Mouse (Mus musculus) liver, postnatal 0 days (tissue): ENCODE results near the gene Gm14151. TPM values are rescaled to one million over a fixed set of nuclear protein-coding genes. Genes with fewer than 3 reads are reported as not detected.
A peak's percentile ranks its signal among the peaks of the same experiment; 100 is the strongest.
"Not testable (repeated sequence)": the region's sequence is repeated elsewhere in the genome, so short reads cannot be mapped to it uniquely, and the experiment has no call there.

Source experiments
- ATAC-seq: fragments of 200-750 bp; cut with Nextera tagmentation; 2 replicates; pipeline ENCODE4 v1.8.0; 2017; ENCODE audit warnings: mild to moderate bottlenecking, moderate library complexity
- DNase-seq: peaks from one replicate; pipeline ENCODE4 v3.0.0-alpha.2; 2016
- H3K27ac ChIP-seq: fragments of 300-500 bp; sonication (generic); 2 replicates; pipeline ENCODE4 v1.5.1; 2014; ENCODE audit warnings: antibody characterized with exemption, moderate library complexity, mild to moderate bottlenecking, low read depth
- H3K27me3 ChIP-seq: fragments of 300-500 bp; sonication (generic); 2 replicates; pipeline ENCODE4 v1.6.1; 2014; ENCODE audit warnings: low read length, control low read depth, mixed read lengths; ENCODE audit not compliant: insufficient read depth
- H3K36me3 ChIP-seq: fragments of 300-500 bp; sonication (generic); replicated peaks from 2 replicates; pipeline ENCODE4 v1.6.1; 2014; ENCODE audit warnings: mild to moderate bottlenecking, control low read depth, low read length, moderate library complexity, mixed read lengths; ENCODE audit not compliant: insufficient read depth
- H3K4me1 ChIP-seq: fragments of 300-500 bp; sonication (generic); 2 replicates; pipeline ENCODE4 v1.6.1; 2014; ENCODE audit warnings: antibody characterized with exemption, mild to moderate bottlenecking, control low read depth; ENCODE audit not compliant: insufficient read depth
- H3K4me2 ChIP-seq: fragments of 300-500 bp; sonication (generic); 2 replicates; pipeline ENCODE4 v1.6.1; 2014; ENCODE audit warnings: low read depth, mild to moderate bottlenecking, low read length, moderate library complexity, mixed read lengths
- H3K4me3 ChIP-seq: fragments of 300-500 bp; sonication (generic); 2 replicates; pipeline ENCODE4 v1.5.1; 2014; ENCODE audit warnings: low read depth, low read length
- H3K9ac ChIP-seq: fragments of 300-500 bp; sonication (generic); replicated peaks from 2 replicates; pipeline ENCODE4 v1.6.1; 2014; ENCODE audit warnings: mild to moderate bottlenecking, moderate library complexity
- H3K9me3 ChIP-seq: fragments of 300-500 bp; sonication (generic); 2 replicates; pipeline ENCODE4 v1.6.1; 2016; ENCODE audit warnings: mild to moderate bottlenecking, control low read depth, low read length, mixed read lengths
- CTCF ChIP-seq: sonication (generic); IDR thresholded peaks from 2 replicates; pipeline ENCODE4 v1.5.1; 2016; ENCODE audit warnings: antibody characterized with exemption, low read depth
- EP300 ChIP-seq: IDR thresholded peaks from 2 replicates; pipeline ENCODE4 v1.6.1; 2016; ENCODE audit warnings: antibody characterized with exemption, low read depth, mild to moderate bottlenecking
- WGBS: fragments of 180-500 bp; shearing (Covaris S2); extraction: QIAGEN DNeasy Blood & Tissue Kit; methylation state at CpG from one replicate; pipeline ENCODE4 v1.1.7; 2014; ENCODE audit not compliant: insufficient replicate concordance; 5-methylcytosine and 5-hydroxymethylcytosine counted together
- polyA plus RNA-seq: library from polyadenylated mRNA; unstranded; fragments of >200 nt; fragmentation: Nextera tagmentation; extraction: Ambion mirVana; gene quantifications from 2 replicates; pipeline ENCODE4 v1.2.1, GENCODE M21; 2015

The Gm14151 gene
- polyA plus RNA-seq: not detected in 2 replicates

DNA sequence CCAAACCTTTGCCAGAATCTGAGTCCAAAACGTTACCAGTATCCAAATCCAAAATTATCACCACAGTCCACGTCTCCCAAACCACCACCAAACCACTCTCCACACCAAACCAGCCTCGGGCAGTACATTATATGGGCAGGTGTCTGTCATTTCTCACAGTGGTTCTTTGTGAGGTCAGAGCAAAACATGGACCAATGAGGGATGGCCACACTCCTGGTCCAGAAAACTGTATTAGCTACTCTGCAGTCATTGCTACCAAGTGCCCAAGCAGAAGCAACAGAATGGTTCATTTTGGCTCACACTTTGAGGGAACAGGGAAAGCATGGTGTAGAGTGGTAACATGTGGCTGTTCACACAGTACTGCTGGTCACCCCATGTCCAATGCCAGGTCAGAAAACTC is at the start of gene Gm14151:
Gene Gm14151, minus strand, starts transcription at position 101 of the 400 bp plus-strand sequence.
- H3K4me1 ChIP-seq, H3K27me3 ChIP-seq, DNase-seq, H3K4me2 ChIP-seq, H3K4me3 ChIP-seq, H3K36me3 ChIP-seq, ATAC-seq, H3K27ac ChIP-seq, H3K9ac ChIP-seq, H3K9me3 ChIP-seq: not testable (repeated sequence)
- whole genome bisulfite sequencing: no CpG with 5 or more reads among the region's 3 CpGs

DNA sequence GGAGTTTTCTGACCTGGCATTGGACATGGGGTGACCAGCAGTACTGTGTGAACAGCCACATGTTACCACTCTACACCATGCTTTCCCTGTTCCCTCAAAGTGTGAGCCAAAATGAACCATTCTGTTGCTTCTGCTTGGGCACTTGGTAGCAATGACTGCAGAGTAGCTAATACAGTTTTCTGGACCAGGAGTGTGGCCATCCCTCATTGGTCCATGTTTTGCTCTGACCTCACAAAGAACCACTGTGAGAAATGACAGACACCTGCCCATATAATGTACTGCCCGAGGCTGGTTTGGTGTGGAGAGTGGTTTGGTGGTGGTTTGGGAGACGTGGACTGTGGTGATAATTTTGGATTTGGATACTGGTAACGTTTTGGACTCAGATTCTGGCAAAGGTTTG is 5.8 kb upstream of the Gm14151 start, which contains the start of gene Gm14147:
Gene Gm14147, plus strand, starts transcription at position 301 of the 400 bp plus-strand sequence.
- not testable (repeated sequence) for H3K36me3 ChIP-seq, H3K4me3 ChIP-seq, H3K27ac ChIP-seq, DNase-seq, H3K9me3 ChIP-seq, H3K4me1 ChIP-seq, H3K9ac ChIP-seq, H3K4me2 ChIP-seq, H3K27me3 ChIP-seq, ATAC-seq
- WGBS: no CpG with 5 or more reads among the region's 3 CpGs

DNA sequence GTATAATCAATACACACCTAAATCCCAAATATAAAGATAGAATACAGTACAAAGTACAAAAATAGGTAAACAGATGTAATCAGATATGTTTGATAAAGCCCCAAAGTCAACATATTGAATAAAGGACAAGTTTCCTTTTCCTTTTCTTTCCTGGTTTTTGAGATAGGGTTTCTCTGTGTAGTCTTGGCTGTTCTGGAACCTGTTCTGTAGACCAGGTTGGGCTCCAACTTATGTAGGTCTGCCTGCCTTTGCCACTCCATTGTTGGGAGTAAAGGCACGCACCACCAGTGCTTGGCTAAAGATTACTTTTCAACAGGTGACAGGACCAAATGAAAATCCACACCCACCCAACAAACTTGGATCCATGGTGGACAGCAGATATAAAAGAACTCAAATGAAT is 35.5 kb downstream of the Gm14151 start:
- WGBS: 74% methylated on average over 1 of the region's 1 CpGs
- H3K36me3 ChIP-seq: no peaks in the 10 kb centered on the region
- no peak overlapping the region for H3K4me2 ChIP-seq
- no peak overlapping the region for H3K27ac ChIP-seq
- DNase-seq (no peak), ATAC-seq (no peak)
- H3K4me1 ChIP-seq: no peaks in the 10 kb centered on the region
- no peaks in the 10 kb centered on the region for H3K27me3 ChIP-seq
- no peaks in the 10 kb centered on the region for H3K9me3 ChIP-seq
- H3K4me3 ChIP-seq: no peak overlapping the region
- no peak overlapping the region for H3K9ac ChIP-seq
- TF ChIP-seq EP300 (no peak), CTCF (no peak)

DNA sequence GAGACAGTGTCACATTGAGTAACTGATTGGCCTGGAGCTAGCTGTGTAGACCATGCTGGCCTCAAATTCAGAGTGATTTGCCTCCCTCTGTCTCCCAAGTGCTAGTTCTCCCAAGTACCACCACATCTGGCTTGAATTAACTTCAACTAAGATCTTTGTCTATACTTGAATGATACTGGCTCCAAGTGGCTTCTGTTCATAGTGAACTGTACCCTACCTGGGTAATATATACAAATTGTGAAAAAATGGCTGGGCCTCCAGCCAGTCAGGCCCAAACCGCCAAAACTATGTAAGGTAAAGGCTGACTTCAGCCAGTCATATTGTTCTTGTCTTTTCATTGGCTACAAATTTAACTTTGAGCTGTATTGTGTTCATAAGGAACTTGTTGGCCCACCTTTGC is 51.7 kb downstream of the Gm14151 start:
- Histone ChIP-seq H3K9me3 (no peaks in the 10 kb centered on the region), H3K27me3 (no peaks in the 10 kb centered on the region), H3K27ac (no peak overlapping the region), H3K4me3 (no peak overlapping the region), H3K9ac (no peak overlapping the region), H3K4me2 (0 out of 2 replicates have a peak overlapping the region, but pooled peaks have one; percentile 76), H3K4me1 (peaks cover 19% of the 10 kb centered on the region), H3K36me3 (no peaks in the 10 kb centered on the region)
- TF ChIP-seq CTCF: no peak
- no peak for TF ChIP-seq EP300
- no peak for ATAC-seq
- 95% methylated on average over 1 of the region's 1 CpGs for WGBS
- no peak for DNase-seq

DNA sequence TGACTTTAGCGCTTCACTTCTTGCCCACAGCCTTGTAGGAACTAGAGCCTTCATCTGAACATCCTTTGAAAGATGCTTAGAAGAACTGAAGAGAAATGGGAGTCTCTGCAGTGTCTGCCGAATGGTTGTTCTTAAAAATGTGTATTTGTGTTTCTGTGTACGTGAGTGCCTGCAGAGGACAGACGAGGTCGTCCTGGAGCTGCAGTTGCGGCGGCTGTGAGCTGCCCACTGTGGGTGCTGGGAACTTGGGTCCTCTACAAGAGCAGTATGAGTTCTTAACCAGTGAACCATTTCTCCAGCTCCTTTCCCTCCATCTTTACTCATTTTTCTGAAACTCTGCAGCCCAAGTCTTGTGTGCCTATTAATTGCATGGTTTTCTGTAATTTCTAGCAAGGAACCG is 52.4 kb downstream of the Gm14151 start:
- DNase-seq (peak; percentile 25), ATAC-seq (no peak)
- Histone ChIP-seq H3K4me1 (peaks cover 22% of the 10 kb centered on the region), H3K27ac (peak overlapping the region; percentile 19; the same call in 1 of the 2 replicates), H3K4me3 (peak overlapping the region; percentile 90), H3K9me3 (no peaks in the 10 kb centered on the region), H3K36me3 (no peaks in the 10 kb centered on the region), H3K27me3 (no peaks in the 10 kb centered on the region), H3K4me2 (peak overlapping the region; percentile 76), H3K9ac (peak overlapping the region; percentile 96)
- TF ChIP-seq CTCF (no peak), EP300 (no peak)
- WGBS: 33% methylated on average over 8 of the region's 8 CpGs

DNA sequence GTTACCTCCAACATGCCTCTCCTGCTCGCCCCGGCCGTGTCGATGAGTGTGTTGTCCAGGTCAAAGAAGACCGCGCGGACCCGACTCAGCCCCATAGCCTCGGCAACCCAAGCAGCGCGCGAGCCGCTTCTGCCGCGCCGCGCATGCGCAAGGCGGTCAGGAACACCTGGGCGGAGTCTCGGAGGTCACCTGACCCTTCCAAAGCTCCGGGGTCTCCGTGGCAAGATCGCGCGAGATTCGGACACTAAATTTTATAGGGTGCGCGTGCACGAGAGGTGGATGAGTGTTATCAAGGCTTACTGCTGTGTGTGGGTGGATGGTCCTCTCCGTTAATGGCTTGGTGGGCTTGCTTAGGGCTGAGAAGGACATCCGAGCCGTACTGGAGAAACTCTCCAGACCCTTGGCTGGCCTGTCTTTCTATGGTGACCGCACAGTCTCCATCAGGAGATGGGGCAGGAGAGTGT is 52.9 kb downstream of the Gm14151 start, which contains the start of the genes Ninl and Nanp:
Gene Ninl, minus strand, starts transcription at position 151 of the 464 bp plus-strand sequence.
Gene Nanp, minus strand, starts transcription at position 167 of the 464 bp plus-strand sequence.
- peak within 1 kb of the TSS; percentile 76 for H3K4me2 ChIP-seq
- peaks cover 4% of the 10 kb centered on the region; the same call in 1 of the 2 replicates for H3K36me3 ChIP-seq
- H3K9me3 ChIP-seq: no peaks in the 10 kb centered on the region
- H3K27ac ChIP-seq: peak within 1 kb of the TSS; percentile 90
- DNase-seq: peak; percentile 95
- no peak for TF ChIP-seq CTCF
- no peak for TF ChIP-seq EP300
- peak within 1 kb of the TSS; percentile 96 for H3K9ac ChIP-seq
- H3K4me1 ChIP-seq: peaks cover 27% of the 10 kb centered on the region
- ATAC-seq: peak; percentile 89
- H3K27me3 ChIP-seq: no peaks in the 10 kb centered on the region
- peak within 1 kb of the TSS; percentile 90 for H3K4me3 ChIP-seq
- WGBS: under 1% methylated on average over 30 of the region's 34 CpGs

DNA sequence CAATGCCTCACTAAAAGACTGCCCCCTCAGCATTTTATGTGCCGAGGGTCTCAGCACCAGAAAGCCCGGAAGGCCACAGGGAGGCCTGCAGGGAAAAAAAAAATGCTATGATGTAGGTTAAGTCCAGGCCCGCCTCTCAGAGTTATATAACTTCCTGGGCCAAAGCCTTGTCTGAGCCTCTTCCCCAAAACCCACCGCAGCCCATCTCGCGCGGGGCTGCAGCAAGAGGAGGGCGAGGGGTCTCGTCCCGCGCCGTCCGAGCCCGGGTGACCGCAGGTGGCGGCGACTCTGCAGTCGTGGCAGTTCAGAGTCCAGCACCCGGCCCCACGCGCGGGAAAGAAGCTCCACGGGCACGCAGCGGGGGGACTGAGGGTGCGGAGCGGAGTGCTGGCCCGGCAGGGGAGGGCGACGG is 53.3 kb downstream of the Gm14151 start:
- TF ChIP-seq EP300 (no peak), CTCF (no peak)
- DNase-seq: no peak

More for the DNA sequence above, 53.3 kb downstream of the Gm14151 start:
- Histone ChIP-seq H3K4me3 (peak overlapping the region; percentile 90), H3K27ac (peak overlapping the region; percentile 90), H3K27me3 (no peaks in the 10 kb centered on the region), H3K4me1 (peaks cover 30% of the 10 kb centered on the region), H3K36me3 (peaks cover 4% of the 10 kb centered on the region; the same call in 1 of the 2 replicates), H3K9me3 (no peaks in the 10 kb centered on the region), H3K9ac (peak overlapping the region; percentile 96), H3K4me2 (peak overlapping the region; percentile 76)
- peak; percentile 54 for ATAC-seq
- WGBS: 1% methylated on average over 30 of the region's 30 CpGs
